Mouse (Mus musculus) MEL (cell line): ENCODE results near the gene Nrsn2. TPM values are rescaled to one million over a fixed set of nuclear protein-coding genes. Genes with fewer than 3 reads are reported as not detected.

Experiments used
- DNase-seq: peaks from one replicate; pipeline ENCODE4 v3.0.0; 2011; ENCODE audit warnings: low read depth, low spot score
- H3K27ac ChIP-seq: 2 replicates; pipeline ENCODE4 v1.5.1; 2012; ENCODE audit warnings: low read depth, mild to moderate bottlenecking, control low read depth, low read length, moderate library complexity; ENCODE audit not compliant: control insufficient read depth
- H3K27me3 ChIP-seq, 2 experiments: fragments of 150-350 bp in 1 of 2; sonication (generic) in 1 of 2; 2 replicates each; pipeline ENCODE4 v1.6.1; 2012; ENCODE audit warnings: low read length in 2 of 2, mild to moderate bottlenecking in 2 of 2, improper control_type of control experiment in 1 of 2, moderate library complexity in 1 of 2; ENCODE audit not compliant: insufficient read depth in 2 of 2, control insufficient read depth in 1 of 2
- H3K36me3 ChIP-seq, 2 experiments: 2 replicates each; pipeline ENCODE4 v1.6.1; 2012 to 2014; ENCODE audit warnings: low read length in 2 of 2, improper control_type of control experiment in 1 of 2, inconsistent platforms in 1 of 2, mild to moderate bottlenecking in 1 of 2; ENCODE audit not compliant: insufficient read depth in 2 of 2, control insufficient read depth in 1 of 2
- H3K4me1 ChIP-seq, 2 experiments: fragments of 150-350 bp in 1 of 2; sonication (generic) in 1 of 2; 2 replicates each; pipeline ENCODE4 v1.6.1; 2012; ENCODE audit warnings: low read length in 2 of 2, improper control_type of control experiment in 1 of 2, mild to moderate bottlenecking in 1 of 2; ENCODE audit not compliant: insufficient read depth in 2 of 2, control insufficient read depth in 1 of 2
- H3K4me3 ChIP-seq, 2 experiments: fragments of 150-350 bp in 1 of 2; sonication (generic) in 1 of 2; 2 replicates each; pipeline ENCODE4 v1.5.1; 2012; ENCODE audit warnings: low read depth in 2 of 2, low read length in 2 of 2, mild to moderate bottlenecking in 2 of 2, moderate library complexity in 2 of 2, control low read depth in 1 of 2, improper control_type of control experiment in 1 of 2; ENCODE audit not compliant: control insufficient read depth in 1 of 2, insufficient read depth in 1 of 2
- H3K79me2 ChIP-seq: 2 replicates; pipeline ENCODE4 v1.6.1; 2012; ENCODE audit warnings: mild to moderate bottlenecking, low read length, moderate library complexity; ENCODE audit not compliant: control insufficient read depth, poor library complexity, insufficient read depth
- H3K9ac ChIP-seq: 2 replicates; pipeline ENCODE4 v1.6.1; 2012; ENCODE audit warnings: low read depth, mild to moderate bottlenecking, control low read depth, low read length, moderate library complexity; ENCODE audit not compliant: control insufficient read depth, poor library complexity, severe bottlenecking
- H3K9me3 ChIP-seq: fragments of 150-350 bp; sonication (generic); replicated peaks from 2 replicates; pipeline ENCODE4 v1.6.1; 2012; ENCODE audit warnings: mild to moderate bottlenecking, low read length, improper control_type of control experiment, moderate library complexity; ENCODE audit not compliant: insufficient read depth
- BHLHE40 ChIP-seq: IDR thresholded peaks from 2 replicates; pipeline ENCODE4 v1.6.1; 2012; ENCODE audit warnings: low read depth, mild to moderate bottlenecking, inconsistent platforms, low read length, improper control_type of control experiment, borderline replicate concordance
- CHD2 ChIP-seq: IDR thresholded peaks from 2 replicates; pipeline ENCODE4 v1.6.1; 2011; ENCODE audit warnings: low read length, improper control_type of control experiment
- ELF1 ChIP-seq: IDR thresholded peaks from 2 replicates; pipeline ENCODE4 v1.6.1; 2014; ENCODE audit warnings: low read depth, mild to moderate bottlenecking, inconsistent platforms, low read length, improper control_type of control experiment, moderate library complexity
- HCFC1 ChIP-seq: IDR thresholded peaks from 2 replicates; pipeline ENCODE4 v1.6.1; 2012; ENCODE audit warnings: low read depth, mild to moderate bottlenecking, inconsistent platforms, low read length, improper control_type of control experiment, moderate library complexity
- JUND ChIP-seq: IDR thresholded peaks from 2 replicates; pipeline ENCODE4 v1.6.1; 2011; ENCODE audit warnings: low read depth, mild to moderate bottlenecking, improper control_type of control experiment, low read length
- MAFK ChIP-seq: IDR thresholded peaks from 2 replicates; pipeline ENCODE4 v1.6.1; 2011; ENCODE audit warnings: low read depth, mild to moderate bottlenecking, low read length, improper control_type of control experiment, borderline replicate concordance
- MAX ChIP-seq: IDR thresholded peaks from 2 replicates; pipeline ENCODE4 v1.6.1; 2011; ENCODE audit warnings: low read length, improper control_type of control experiment
- MAZ ChIP-seq: IDR thresholded peaks from 2 replicates; pipeline ENCODE4 v1.6.1; 2012; ENCODE audit warnings: low read depth, mild to moderate bottlenecking, inconsistent platforms, low read length, improper control_type of control experiment
- MXI1 ChIP-seq: IDR thresholded peaks from 2 replicates; pipeline ENCODE4 v1.6.1; 2011; ENCODE audit warnings: mild to moderate bottlenecking, low read depth, low read length, improper control_type of control experiment
- MYC ChIP-seq: IDR thresholded peaks from 2 replicates; pipeline ENCODE4 v1.6.1; 2011; ENCODE audit warnings: low read depth, mild to moderate bottlenecking, low read length, improper control_type of control experiment, moderate library complexity
- NELFE ChIP-seq: IDR thresholded peaks from 2 replicates; pipeline ENCODE4 v1.6.1; 2011; ENCODE audit warnings: low read depth, low read length, improper control_type of control experiment
- NRF1 ChIP-seq: IDR thresholded peaks from 2 replicates; pipeline ENCODE4 v1.6.1; 2014; ENCODE audit warnings: low read depth, mild to moderate bottlenecking, inconsistent platforms, low read length, improper control_type of control experiment, moderate library complexity; ENCODE audit not compliant: poor library complexity, insufficient read depth, severe bottlenecking
- POLR2AphosphoS2 ChIP-seq: IDR thresholded peaks from 2 replicates; pipeline ENCODE4 v1.6.1; 2011; ENCODE audit warnings: low read length, improper control_type of control experiment
- TCF12 ChIP-seq: IDR thresholded peaks from 2 replicates; pipeline ENCODE4 v1.6.1; 2014; ENCODE audit warnings: low read depth, mild to moderate bottlenecking, inconsistent platforms, low read length, improper control_type of control experiment, moderate library complexity
- ZC3H11A ChIP-seq: IDR thresholded peaks from 2 replicates; pipeline ENCODE4 v1.6.1; 2012; ENCODE audit warnings: low read depth, mild to moderate bottlenecking, inconsistent platforms, low read length, improper control_type of control experiment
- ZMIZ1 ChIP-seq: IDR thresholded peaks from 2 replicates; pipeline ENCODE4 v1.6.1; 2012; ENCODE audit warnings: low read depth, mild to moderate bottlenecking, inconsistent platforms, low read length, improper control_type of control experiment, moderate library complexity
- polyA plus RNA-seq, 2 experiments: library from polyadenylated mRNA; stranded (reverse) in 1 of 2; unstranded in 1 of 2; fragments of >175 nt in 1 of 2; fragments of >200 nt in 1 of 2; gene quantifications; 2 replicates each; pipeline versions ENCODE4 v1.2.1 to v1.2.4; 2012; ENCODE audit warnings: low replicate concordance in 2 of 2, low read depth in 1 of 2; ENCODE audit not compliant: insufficient read length in 2 of 2, insufficient read depth in 1 of 2, missing spikeins in 1 of 2
- total RNA-seq: library from RNA; depleted of rRNA; stranded (reverse); fragments of 300-350 nt; gene quantifications from 2 replicates; pipeline ENCODE4 v1.2.3, GENCODE M21; 2012

Nrsn2 gene
- total and polyA plus RNA-seq, 3 experiments, result not detected

GRCm38 (mm10) chr2:152363245-152364147 is 12.9 kb downstream of the Nrsn2 start (continued):
- 0 out of 2 replicates have a peak, but pooled peaks have one; percentile 26 for TF ChIP-seq MAZ
- TF ChIP-seq MYC, result peak; percentile 96
- peak; percentile 83 for TF ChIP-seq MXI1
- no peak; the same call in 1 of the 2 replicates for TF ChIP-seq NRF1
- 0 out of 2 replicates have a peak, but pooled peaks have one; percentile 11 for TF ChIP-seq ELF1
- TF ChIP-seq NELFE, result peak; percentile 25; the same call in 1 of the 2 replicates
- peak; percentile 97 for TF ChIP-seq JUND
- no peak; the same call in 1 of the 2 replicates for TF ChIP-seq HCFC1
- TF ChIP-seq ZMIZ1, result no peak; the same call in 1 of the 2 replicates
- TF ChIP-seq ZC3H11A, result peak; percentile 51
- TF ChIP-seq CHD2, result no peak
- peak; percentile 20; the same call in 1 of the 2 replicates for TF ChIP-seq TCF12
- TF ChIP-seq BHLHE40, result peak; percentile 92

DNA sequence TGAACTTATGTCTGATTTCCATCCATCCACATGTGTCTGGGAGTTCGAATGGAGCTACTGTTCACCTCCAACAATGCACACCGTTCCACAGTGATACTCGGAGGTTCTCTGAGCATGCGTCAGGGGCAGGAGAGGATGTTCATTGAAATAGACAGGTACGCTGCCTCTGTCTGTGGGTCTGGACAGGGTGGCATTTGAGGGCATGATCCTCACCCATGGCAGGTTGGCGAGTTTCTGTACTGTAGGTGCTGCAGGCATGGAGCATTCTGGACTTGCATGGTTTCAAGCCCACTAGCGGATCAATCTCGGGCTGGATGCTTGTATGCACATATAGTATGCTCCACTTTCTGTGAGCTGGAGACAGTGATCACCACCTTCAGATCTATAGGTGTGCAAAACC is 15.2 kb downstream of the Nrsn2 start:
- H3K9ac ChIP-seq, result no peak overlapping the region
- no peak for DNase-seq
- no peaks in the 10 kb centered on the region for H3K36me3 ChIP-seq
- no peak for TF ChIP-seq POLR2AphosphoS2
- no peak for TF ChIP-seq HCFC1
- H3K27ac ChIP-seq, result no peak overlapping the region
- peaks cover 0 to 4% of the 10 kb centered on the region in 2 experiments; a peak in 3 of 4 replicates for H3K4me1 ChIP-seq
- no peaks in the 10 kb centered on the region for H3K9me3 ChIP-seq
- H3K4me3 ChIP-seq, result no peak overlapping the region
- no peaks in the 10 kb centered on the region for H3K27me3 ChIP-seq
- no peaks in the 10 kb centered on the region for H3K79me2 ChIP-seq

- no peak overlapping the region for H3K4me3 ChIP-seq
- H3K27me3 ChIP-seq, result no peaks in the 10 kb centered on the region
- no peak overlapping the region for H3K9ac ChIP-seq
- H3K27ac ChIP-seq, result no peak overlapping the region
- H3K36me3 ChIP-seq, result no peaks in the 10 kb centered on the region
- no peak for DNase-seq
- H3K4me1 ChIP-seq, result peaks cover 1 to 4% of the 10 kb centered on the region in 2 experiments; a peak in 3 of 4 replicates
- H3K79me2 ChIP-seq, result no peaks in the 10 kb centered on the region
- TF ChIP-seq MYC (no peak), MAX (no peak), POLR2AphosphoS2 (no peak), TCF12 (no peak), NRF1 (no peak), MAFK (no peak), MAZ (no peak), NELFE (no peak), ZC3H11A (no peak)
- H3K9me3 ChIP-seq, result no peaks in the 10 kb centered on the region
Measured at GRCm38 (mm10) chr2:152360271-152360775, 16.1 kb downstream of the Nrsn2 start.
